Mouse (Mus musculus) kidney, adult 2 months (tissue): ENCODE data around the gene Rora.

ENCODE experiments used
- CTCF ChIP-seq: fragments of 200-500 bp; conservative IDR thresholded peaks from 2 replicates; pipeline ENCODE4 v1.5.1; 2011; ENCODE audit warnings: low read depth, mild to moderate bottlenecking, control low read depth, low read length, moderate library complexity, mixed read lengths; ENCODE audit not compliant: insufficient read depth, insufficient read length
- POLR2A ChIP-seq: fragments of 200-500 bp; IDR thresholded peaks from one replicate; pipeline ENCODE4 v1.6.1; 2011; ENCODE audit warnings: low read depth, low read length, control low read depth

DNA sequence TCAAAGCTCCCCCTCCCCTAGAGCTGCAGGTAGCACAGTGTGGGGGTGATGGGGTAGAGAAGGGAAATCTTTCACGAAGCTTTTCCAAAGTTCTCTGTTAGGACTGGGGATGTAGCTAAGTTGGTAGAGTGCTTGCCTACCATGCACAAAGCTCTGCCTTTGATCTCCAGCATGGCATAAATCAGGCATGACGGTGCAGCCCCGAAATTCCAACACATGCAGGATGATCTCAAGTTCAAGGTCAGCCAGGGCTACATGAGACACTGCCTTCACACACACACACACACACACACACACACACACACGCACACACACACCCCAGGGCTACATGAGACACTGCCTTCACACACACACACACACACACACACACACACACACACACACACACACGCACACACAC is 129.7 kb downstream of the Rora start:
- no peak for TF ChIP-seq CTCF
- no peak for TF ChIP-seq POLR2A
